Mouse (Mus musculus) left cerebral cortex, adult 8-10 months (tissue): ENCODE results near the gene Mapre1. TPM values are rescaled to one million over a fixed set of nuclear protein-coding genes. Genes with fewer than 3 reads are reported as not detected.
A peak's percentile ranks its signal among the peaks of the same experiment; 100 is the strongest.

Experiments used
- DNase-seq, 2 experiments: peaks; one replicate each; pipeline ENCODE4 v3.0.0; 2022; ENCODE audit warnings: low spot score in 2 of 2
- total RNA-seq, 4 experiments: library from RNA; stranded (reverse); gene quantifications; 2 replicates each; pipeline ENCODE4 v1.2.4; 2022

Mapre1 gene
- total RNA-seq, 4 experiments from 2014 or later: 67.5 to 87.9 (median 79.4) TPM

GRCm38 (mm10) chr2:153778638-153779362 lies 37.7 kb downstream of the Mapre1 start:
- peak; percentile 8 to 27 for DNase-seq

- DNase-seq: no peak
Observed at GRCm38 (mm10) chr2:153779394-153779981, 38.4 kb downstream of the Mapre1 start, which contains the start of gene Efcab8. Efcab8 (plus strand) TSS chr2:153779931.

- no peak for DNase-seq
Observed at GRCm38 (mm10) chr2:153781181-153781580, 40.1 kb downstream of the Mapre1 start.

GRCm38 (mm10) chr2:153784668-153785067 lies 43.6 kb downstream of the Mapre1 start:
- DNase-seq: no peak

GRCm38 (mm10) chr2:153793366-153793765 lies 52.3 kb downstream of the Mapre1 start:
- no peak for DNase-seq

- DNase-seq: no peak
Observed at GRCm38 (mm10) chr2:153795090-153795489, 54.0 kb downstream of the Mapre1 start.

- peak; percentile 15 to 63 for DNase-seq
Observed at GRCm38 (mm10) chr2:153807464-153807863, 66.4 kb downstream of the Mapre1 start.

- DNase-seq: no peak
Observed at GRCm38 (mm10) chr2:153808146-153808545, 67.1 kb downstream of the Mapre1 start.

GRCm38 (mm10) chr2:153808841-153809240 lies 67.8 kb downstream of the Mapre1 start:
- no peak for DNase-seq

- no peak for DNase-seq
Observed at GRCm38 (mm10) chr2:153809921-153810320, 68.8 kb downstream of the Mapre1 start.

- DNase-seq: no peak
Observed at GRCm38 (mm10) chr2:153822005-153822543, 81.0 kb downstream of the Mapre1 start.

Other genes with a start within 250 kb of the Mapre1 start
- gene 4930404H24Rik, start 248.5 kb upstream of the Mapre1 start, total RNA-seq: not detected
- gene Nol4l, start 211.3 kb upstream of the Mapre1 start, total RNA-seq: 10 to 100 TPM; 41.1 to 48.9 (median 45.1) TPM
- 10 to 100 TPM; 26.1 to 31.6 (median 28.6) TPM for gene Commd7, start 108.5 kb upstream of the Mapre1 start, total RNA-seq
- gene Dnmt3b, start 91.8 kb upstream of the Mapre1 start, total RNA-seq: 1 to 10 TPM in 3 of 4 experiments, under 1 TPM in 1; 0.57 to 1.5 (median 1.0) TPM
- gene Dnmt3c, start 44.6 kb upstream of the Mapre1 start, total RNA-seq: not detected
- under 1 TPM; 0.19 to 0.54 (median 0.27) TPM for gene Efcab8, start 38.7 kb downstream of the Mapre1 start, total RNA-seq
- not detected for gene Sun5, start 129.8 kb downstream of the Mapre1 start, total RNA-seq
- not detected for gene Bpifb2, start 133.8 kb downstream of the Mapre1 start, total RNA-seq
- not detected for gene Bpifb6, start 159.1 kb downstream of the Mapre1 start, total RNA-seq
- gene Bpifb3, start 177.0 kb downstream of the Mapre1 start, total RNA-seq: not detected
- not detected for gene Bpifb4, start 196.9 kb downstream of the Mapre1 start, total RNA-seq
- not detected for gene Bpifa6, start 233.7 kb downstream of the Mapre1 start, total RNA-seq